24 mouse cellular contexts compared by ENCODE assay signal in the genomic region with DNA sequence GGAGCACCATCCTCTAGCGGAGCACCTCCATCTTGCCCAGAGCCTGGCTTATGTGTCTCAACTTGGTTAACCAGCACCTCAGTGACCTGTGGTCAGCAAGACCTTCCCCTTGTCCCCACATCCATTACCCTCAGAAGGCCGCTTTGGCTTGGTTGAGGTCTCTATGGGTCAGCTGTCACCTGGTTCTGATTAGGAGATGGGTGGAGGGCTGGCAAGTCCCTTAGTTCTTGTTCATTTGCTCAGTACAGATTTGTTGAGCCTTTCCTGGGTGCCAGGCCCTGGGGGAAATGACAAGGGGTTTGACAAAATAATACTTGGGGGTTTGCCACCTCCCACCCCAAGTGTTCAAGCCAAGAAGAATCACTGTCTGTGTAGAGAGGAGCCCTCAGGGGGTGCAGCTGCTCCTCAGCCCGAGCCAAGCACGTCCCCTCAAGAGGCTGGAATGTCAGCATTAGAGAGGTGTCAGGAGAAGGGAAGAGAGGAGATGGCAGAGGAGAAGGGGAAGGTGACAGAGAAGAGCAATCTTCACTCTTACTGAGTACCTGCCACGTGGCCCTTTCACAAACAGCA. TPM values are rescaled to one million over a fixed set of nuclear protein-coding genes. Genes with fewer than 3 reads are reported as not detected.
DNase-seq lines count a peak whose midpoint lies in the region; ATAC-seq and TF ChIP-seq lines count a peak whose summit lies in the region.
"Had no signal": no experiment of that assay in that cellular context is flagged by ENCODE, and none has a peak within 500 bp of the region (broad histone marks: within the 10 kb centered on the region; RNA-seq: fewer than 3 reads in every experiment).

No protein-coding gene starts in this region.

- WGBS in forebrain, postnatal 0 days: 48% methylated on average over 5 of the region's 5 CpGs
- WGBS in forebrain, embryonic 11.5 days: 67% methylated on average over 5 of the region's 5 CpGs
- 39% methylated on average over 5 of the region's 5 CpGs for whole genome bisulfite sequencing in heart, embryonic 15.5 days
- WGBS in embryonic facial prominence, embryonic 14.5 days: 40% methylated on average over 5 of the region's 5 CpGs

- no peak overlapping the region for H3K27ac ChIP-seq in forebrain, postnatal 0 days (ENCODE audit: low read depth, low read length)
- no peak overlapping the region for H3K27ac ChIP-seq in forebrain, embryonic 11.5 days (ENCODE audit: low read depth, low read length)
- peak overlapping the region; percentile 17; the same call in 1 of the 2 replicates for H3K27ac ChIP-seq in heart, embryonic 15.5 days
- H3K27ac ChIP-seq in embryonic facial prominence, embryonic 14.5 days (replicated peaks; ENCODE audit: low read depth, low read length): no peak overlapping the region
- H3K27ac ChIP-seq: embryonic facial prominence, embryonic 15.5 days; forebrain, embryonic 10.5 days; gastrocnemius, adult 2 months; hindbrain, embryonic 12.5 days had no signal

- no peak for TF ChIP-seq CTCF in forebrain, postnatal 0 days (IDR thresholded peaks at IDR 0.05; ENCODE audit: low read depth)

- H3K4me1 ChIP-seq in forebrain, postnatal 0 days (ENCODE audit: insufficient read depth): no peaks in the 10 kb centered on the region
- H3K4me1 ChIP-seq in forebrain, embryonic 11.5 days (replicated peaks; ENCODE audit: control insufficient read depth, insufficient read depth, low read length): no peaks in the 10 kb centered on the region
- H3K4me1 ChIP-seq in heart, embryonic 15.5 days (replicated peaks): peaks cover 19% of the 10 kb centered on the region
- H3K4me1 ChIP-seq in embryonic facial prominence, embryonic 14.5 days (ENCODE audit: control insufficient read depth, insufficient read depth, low read length): no peaks in the 10 kb centered on the region

- H3K27me3 ChIP-seq in forebrain, postnatal 0 days (ENCODE audit: insufficient read depth, low read length): no peaks in the 10 kb centered on the region
- no peaks in the 10 kb centered on the region for H3K27me3 ChIP-seq in forebrain, embryonic 11.5 days (ENCODE audit: control insufficient read depth, insufficient read depth, low read length)
- peaks cover 7% of the 10 kb centered on the region; the same call in 1 of the 2 replicates for H3K27me3 ChIP-seq in heart, embryonic 15.5 days
- no peaks in the 10 kb centered on the region for H3K27me3 ChIP-seq in embryonic facial prominence, embryonic 14.5 days (replicated peaks; ENCODE audit: control insufficient read depth, insufficient read depth, low read length)
- H3K27me3 ChIP-seq: Patski had no signal

- no peak for DNase-seq in forebrain, postnatal 0 days
- DNase-seq in forebrain, embryonic 11.5 days (ENCODE audit: low spot score): no peak
- no peak for DNase-seq in heart, postnatal 14 days
- DNase-seq in Muller cell, postnatal 12 days (ENCODE audit: inconsistent ontology term): peak; percentile 51
- no peak for DNase-seq in embryonic facial prominence, embryonic 14.5 days (ENCODE audit: low spot score)
- DNase-seq in lung, postnatal 36 days: no peak
- DNase-seq: cerebellum, adult 18-20 months; cerebellum, adult 9-11 months; cerebellum, postnatal 36 days; gastrocnemius, postnatal 25 days had no signal

- H3K9me3 ChIP-seq in forebrain, postnatal 0 days (ENCODE audit: low read length): no peaks in the 10 kb centered on the region
- H3K9me3 ChIP-seq in forebrain, embryonic 11.5 days (ENCODE audit: control insufficient read depth, low read length): no peaks in the 10 kb centered on the region
- H3K9me3 ChIP-seq in heart, embryonic 15.5 days (replicated peaks): no peaks in the 10 kb centered on the region
- no peaks in the 10 kb centered on the region for H3K9me3 ChIP-seq in embryonic facial prominence, embryonic 14.5 days (ENCODE audit: control insufficient read depth, low read length)
- H3K9me3 ChIP-seq: embryonic facial prominence, embryonic 15.5 days; forebrain, embryonic 10.5 days; hindbrain, embryonic 12.5 days had no signal

- no peak overlapping the region for H3K4me3 ChIP-seq in forebrain, postnatal 0 days (ENCODE audit: low read depth, low read length)
- no peak overlapping the region for H3K4me3 ChIP-seq in forebrain, embryonic 11.5 days (ENCODE audit: low read depth, low read length)
- H3K4me3 ChIP-seq in heart, embryonic 15.5 days: no peak overlapping the region
- no peak overlapping the region for H3K4me3 ChIP-seq in embryonic facial prominence, embryonic 14.5 days (ENCODE audit: low read depth, low read length)
- H3K4me3 ChIP-seq: embryonic facial prominence, embryonic 15.5 days; erythroblast, embryonic 14.5 days; forebrain, embryonic 10.5 days; gastrocnemius, adult 2 months; hindbrain, embryonic 12.5 days had no signal

- peak; percentile 16; the same call in 1 of the 2 replicates for ATAC-seq in forebrain, postnatal 0 days
- ATAC-seq in forebrain, embryonic 11.5 days (replicated peaks; ENCODE audit: low FRiP score): no peak
- ATAC-seq in heart, embryonic 15.5 days (replicated peaks; ENCODE audit: insufficient number of reproducible peaks, insufficient read depth, low FRiP score, low read depth): no peak
- ATAC-seq in embryonic facial prominence, embryonic 14.5 days (ENCODE audit: low read depth): 0 out of 2 replicates have a peak, but pooled peaks have one; percentile 42
- ATAC-seq: activated CD4-positive, CD25-positive, alpha-beta regulatory T cell, adult 4 months; hindbrain, embryonic 16.5 days; inflammation-experienced regulatory T-cells, adult 6 months; intestine, postnatal 0 days; Patski had no signal

- H3K9ac ChIP-seq in forebrain, postnatal 0 days: no peak overlapping the region
- no peak overlapping the region for H3K9ac ChIP-seq in forebrain, embryonic 11.5 days (ENCODE audit: low read length)
- H3K9ac ChIP-seq in heart, embryonic 15.5 days: no peak overlapping the region
- no peak overlapping the region for H3K9ac ChIP-seq in embryonic facial prominence, embryonic 14.5 days (ENCODE audit: low read depth, low read length)
- H3K9ac ChIP-seq: embryonic facial prominence, embryonic 15.5 days; hindbrain, embryonic 12.5 days had no signal

- H3K4me2 ChIP-seq in forebrain, postnatal 0 days (ENCODE audit: low read depth): no peak overlapping the region
- H3K4me2 ChIP-seq in forebrain, embryonic 11.5 days (ENCODE audit: low read depth, low read length, severe bottlenecking): no peak overlapping the region
- no peak overlapping the region for H3K4me2 ChIP-seq in heart, embryonic 15.5 days
- no peak overlapping the region for H3K4me2 ChIP-seq in embryonic facial prominence, embryonic 14.5 days (ENCODE audit: low read depth, low read length)
- H3K4me2 ChIP-seq: embryonic facial prominence, embryonic 15.5 days; hindbrain, embryonic 12.5 days had no signal

- no peaks in the 10 kb centered on the region for H3K36me3 ChIP-seq in forebrain, postnatal 0 days (ENCODE audit: insufficient read depth)
- no peaks in the 10 kb centered on the region for H3K36me3 ChIP-seq in forebrain, embryonic 11.5 days (ENCODE audit: control insufficient read depth, insufficient read depth, low read length)
- H3K36me3 ChIP-seq in heart, embryonic 15.5 days: no peaks in the 10 kb centered on the region
- no peaks in the 10 kb centered on the region for H3K36me3 ChIP-seq in embryonic facial prominence, embryonic 14.5 days (ENCODE audit: control insufficient read depth, insufficient read depth, low read length)
- H3K36me3 ChIP-seq: embryonic facial prominence, embryonic 15.5 days; forebrain, embryonic 10.5 days; hindbrain, embryonic 12.5 days had no signal

- intact Hi-C loops in heart, postnatal 14 days (cut with DNase I): loop anchor here (10.0 kb wide), 1 partner anchor 292 kb away; no protein-coding TSS in a partner anchor

RNA-seq across cellular contexts. Expression of a gene that starts 23.3 kb away (rescaled TPM):
- not detected in 2 replicates for total RNA-seq in forebrain, postnatal 0 days (2014; rRNA removed)
- 0.05 TPM in 1 of 2 replicates, not detected in the other for polyA plus RNA-seq in forebrain, postnatal 0 days (2015; fragmentation: Nextera tagmentation; extraction: Ambion mirVana)
- polyA plus RNA-seq in forebrain, embryonic 11.5 days (2014; fragmentation: Nextera tagmentation; extraction: Ambion mirVana): 0.05 TPM in 1 of 2 replicates, not detected in the other
- polyA plus RNA-seq in heart, embryonic 15.5 days (2015; fragmentation: Nextera tagmentation; extraction: Ambion mirVana): 0.30 and 0.31 TPM in 2 replicates
- total RNA-seq in heart, postnatal 14 days (2021): not detected
- polyA plus RNA-seq in embryonic facial prominence, embryonic 14.5 days (2014; fragmentation: Nextera tagmentation; extraction: Ambion mirVana): 0.08 TPM in 1 of 2 replicates, not detected in the other
- total RNA-seq: gastrocnemius, adult 2 months; gastrocnemius, postnatal 25 days; granulocyte monocyte progenitor cell, adult 5-6 weeks; heart, postnatal 36 days; MEL had no signal
- polyA plus RNA-seq: activated CD4-positive, CD25-positive, alpha-beta regulatory T cell, adult 4 months; erythroblast, embryonic 14.5 days; forebrain, embryonic 10.5 days; hindbrain, embryonic 16.5 days; inflammation-experienced regulatory T-cells, adult 6 months; intestine, postnatal 0 days had no signal

RNA-seq across cellular contexts. Expression of a gene that starts 32.3 kb away (rescaled TPM):
- total RNA-seq in forebrain, postnatal 0 days (2014; rRNA removed): 195 and 216 TPM in 2 replicates
- 15.8 and 18.3 TPM in 2 replicates for polyA plus RNA-seq in forebrain, postnatal 0 days (2015; fragmentation: Nextera tagmentation; extraction: Ambion mirVana)
- polyA plus RNA-seq in forebrain, embryonic 11.5 days (2014; fragmentation: Nextera tagmentation; extraction: Ambion mirVana): 3.6 and 8.2 TPM in 2 replicates
- polyA plus RNA-seq in heart, embryonic 15.5 days (2015; fragmentation: Nextera tagmentation; extraction: Ambion mirVana): 1.3 and 2.2 TPM in 2 replicates
- 1 to 10 TPM; 2.2 to 2.3 TPM for total RNA-seq in heart, postnatal 14 days (2021)
- 4.0 and 6.7 TPM in 2 replicates for polyA plus RNA-seq in embryonic facial prominence, embryonic 14.5 days (2014; fragmentation: Nextera tagmentation; extraction: Ambion mirVana)
- total RNA-seq: granulocyte monocyte progenitor cell, adult 5-6 weeks had no signal
- polyA plus RNA-seq: erythroblast, embryonic 14.5 days had no signal

Comparison
In these comparisons a context has a peak if more than half of its experiments do, and no peak if none do; other contexts are left out.
1. ATAC-seq: peak in forebrain, postnatal 0 days (single experiment) and embryonic facial prominence, embryonic 14.5 days (single experiment); none in forebrain, embryonic 11.5 days (single experiment) and heart, embryonic 15.5 days (single experiment).